Mouse (Mus musculus) neural tube, embryonic 14.5 days (tissue): Measurements from ENCODE around the gene Galnt9. TPM values are rescaled to one million over a fixed set of nuclear protein-coding genes. Genes with fewer than 3 reads are reported as not detected.
A peak's percentile ranks its signal among the peaks of the same experiment; 100 is the strongest.

Experiments
- ATAC-seq: fragments of 200-750 bp; cut with Nextera tagmentation; 2 replicates; pipeline ENCODE4 v1.8.0; 2017; ENCODE audit warnings: low read depth, mild to moderate bottlenecking, moderate TSS enrichment, moderate library complexity
- H3K27ac ChIP-seq: fragments of 300-500 bp; sonication (generic); 2 replicates; pipeline ENCODE4 v1.5.1; 2014; ENCODE audit warnings: low read depth, mild to moderate bottlenecking, control low read depth, low read length, moderate library complexity, mixed read lengths
- H3K27me3 ChIP-seq: fragments of 300-500 bp; sonication (generic); 2 replicates; pipeline ENCODE4 v1.6.1; 2014; ENCODE audit warnings: low read length; ENCODE audit not compliant: control insufficient read depth, insufficient read depth
- H3K36me3 ChIP-seq: fragments of 300-500 bp; sonication (generic); 2 replicates; pipeline ENCODE4 v1.6.1; 2014; ENCODE audit warnings: low read length, mixed read lengths; ENCODE audit not compliant: control insufficient read depth, insufficient read depth
- H3K4me1 ChIP-seq: fragments of 300-500 bp; sonication (generic); 2 replicates; pipeline ENCODE4 v1.6.1; 2014; ENCODE audit warnings: low read length; ENCODE audit not compliant: control insufficient read depth, insufficient read depth
- H3K4me2 ChIP-seq: fragments of 300-500 bp; sonication (generic); 2 replicates; pipeline ENCODE4 v1.6.1; 2014; ENCODE audit warnings: mild to moderate bottlenecking, low read depth, low read length, control low read depth
- H3K4me3 ChIP-seq: fragments of 300-500 bp; sonication (generic); 2 replicates; pipeline ENCODE4 v1.5.1; 2014; ENCODE audit warnings: low read depth, low read length, control low read depth, mixed read lengths
- H3K9ac ChIP-seq: fragments of 300-500 bp; sonication (generic); replicated peaks from 2 replicates; pipeline ENCODE4 v1.6.1; 2014; ENCODE audit warnings: low read depth, mild to moderate bottlenecking, control low read depth, low read length, mixed read lengths
- H3K9me3 ChIP-seq: fragments of 300-500 bp; sonication (generic); 2 replicates; pipeline ENCODE4 v1.6.1; 2016; ENCODE audit warnings: low read length; ENCODE audit not compliant: control insufficient read depth
- WGBS: fragments of 180-500 bp; shearing (Covaris S2); extraction: QIAGEN DNeasy Blood & Tissue Kit; methylation state at CpG from one replicate; pipeline ENCODE4 v1.1.7; 2014; 5-methylcytosine and 5-hydroxymethylcytosine counted together
- microRNA-seq: library from miRNA; unstranded; fragments of <30 nt; microRNA quantifications from one replicate; pipeline ENCODE4, GENCODE M21; 2016
- polyA plus RNA-seq: library from polyadenylated mRNA; unstranded; fragments of >200 nt; fragmentation: Nextera tagmentation; extraction: Ambion mirVana; gene quantifications from 2 replicates; pipeline ENCODE4 v1.2.1, GENCODE M21; 2014

Gene Galnt9
- polyA plus RNA-seq, 1 experiment from 2014 or later, result 26.0 TPM

- Histone ChIP-seq H3K4me1 (peaks cover 9% of the 10 kb centered on the region), H3K9ac (peak within 1 kb of the TSS; percentile 70), H3K4me3 (peak within 1 kb of the TSS; percentile 79), H3K4me2 (peak within 1 kb of the TSS; percentile 89), H3K9me3 (no peaks in the 10 kb centered on the region), H3K27me3 (no peaks in the 10 kb centered on the region), H3K36me3 (peaks cover 58% of the 10 kb centered on the region), H3K27ac (0 out of 2 replicates have a peak within 1 kb of the TSS, but pooled peaks have one; percentile 34)
- WGBS, result under 1% methylated on average over 89 of the region's 91 CpGs
- ATAC-seq, result peak; percentile 90
These were observed 108.8 kb downstream of the Galnt9 start, which contains the start of the genes Noc4l and Ddx51 for GRCm38 (mm10) chr5:110652719-110653648. Gene Noc4l (minus strand): TSS chr5:110653417. Gene Ddx51 (plus strand): TSS chr5:110653451.

GRCm38 (mm10) chr5:110653686-110654085, 109.5 kb downstream of the Galnt9 start:
- 2% methylated on average over 35 of the region's 37 CpGs for WGBS
- Histone ChIP-seq H3K36me3 (peaks cover 58% of the 10 kb centered on the region), H3K9me3 (no peaks in the 10 kb centered on the region), H3K4me3 (peak overlapping the region; percentile 79), H3K4me1 (peaks cover 9% of the 10 kb centered on the region), H3K4me2 (peak overlapping the region; percentile 89), H3K27me3 (no peaks in the 10 kb centered on the region), H3K9ac (peak overlapping the region; percentile 70), H3K27ac (no peak overlapping the region)
- peak; percentile 57 for ATAC-seq

GRCm38 (mm10) chr5:110659682-110660081, 115.5 kb downstream of the Galnt9 start:
- peaks cover under 1% of the 10 kb centered on the region; the same call in 1 of the 2 replicates for H3K4me1 ChIP-seq
- H3K4me3 ChIP-seq, result no peak overlapping the region
- no peaks in the 10 kb centered on the region for H3K27me3 ChIP-seq
- ATAC-seq, result no peak
- H3K27ac ChIP-seq, result no peak overlapping the region
- H3K9ac ChIP-seq, result no peak overlapping the region
- no peak overlapping the region for H3K4me2 ChIP-seq
- H3K36me3 ChIP-seq, result peaks cover 75% of the 10 kb centered on the region
- H3K9me3 ChIP-seq, result no peaks in the 10 kb centered on the region

- no peak overlapping the region for H3K4me2 ChIP-seq
- no peak overlapping the region for H3K4me3 ChIP-seq
- 88% methylated on average over 2 of the region's 2 CpGs for WGBS
- no peaks in the 10 kb centered on the region for H3K27me3 ChIP-seq
- H3K27ac ChIP-seq, result no peak overlapping the region
- H3K4me1 ChIP-seq, result no peaks in the 10 kb centered on the region
- no peak overlapping the region for H3K9ac ChIP-seq
- ATAC-seq, result no peak
- H3K9me3 ChIP-seq, result no peaks in the 10 kb centered on the region
- peaks cover 65% of the 10 kb centered on the region for H3K36me3 ChIP-seq
These were observed 119.9 kb downstream of the Galnt9 start for GRCm38 (mm10) chr5:110664041-110664440.

GRCm38 (mm10) chr5:110664750-110665269, 120.7 kb downstream of the Galnt9 start:
- Histone ChIP-seq H3K9me3 (no peaks in the 10 kb centered on the region), H3K27me3 (no peaks in the 10 kb centered on the region), H3K4me2 (no peak overlapping the region), H3K27ac (no peak overlapping the region), H3K4me3 (no peak overlapping the region), H3K36me3 (peaks cover 64% of the 10 kb centered on the region), H3K9ac (no peak overlapping the region), H3K4me1 (no peaks in the 10 kb centered on the region)
- 98% methylated on average over 2 of the region's 2 CpGs for WGBS
- ATAC-seq, result no peak

GRCm38 (mm10) chr5:110665486-110666121, 121.4 kb downstream of the Galnt9 start:
- peaks cover 66% of the 10 kb centered on the region for H3K36me3 ChIP-seq
- no peak for ATAC-seq
- WGBS, result 63% methylated on average over 6 of the region's 6 CpGs

More at GRCm38 (mm10) chr5:110665486-110666121, 121.4 kb downstream of the Galnt9 start:
- Histone ChIP-seq H3K9me3 (no peaks in the 10 kb centered on the region), H3K27me3 (no peaks in the 10 kb centered on the region), H3K9ac (no peak overlapping the region), H3K4me3 (no peak overlapping the region), H3K4me2 (no peak overlapping the region), H3K4me1 (no peaks in the 10 kb centered on the region), H3K27ac (no peak overlapping the region)

Small RNA genes within 50 kb of the gene (microRNA-seq; reads per million reads assigned to microRNA genes)
- gene Mir7026, result 2.3 reads per million

Other genes with a start within 250 kb of the Galnt9 start
- 9.0 and 10.0 TPM in 2 replicates for gene P2rx2, start 201.1 kb upstream of the Galnt9 start, polyA plus RNA-seq
- gene Lrcol1, start 199.6 kb upstream of the Galnt9 start, polyA plus RNA-seq, result not detected in 2 replicates
- gene Fbrsl1, start 95.9 kb upstream of the Galnt9 start, polyA plus RNA-seq, result 21.2 and 23.5 TPM in 2 replicates
- 35.1 and 38.7 TPM in 2 replicates for gene Noc4l, start 109.1 kb downstream of the Galnt9 start, polyA plus RNA-seq
- 15.0 and 16.4 TPM in 2 replicates for gene Ddx51, start 109.1 kb downstream of the Galnt9 start, polyA plus RNA-seq
- 46.2 and 50.4 TPM in 2 replicates for gene Ep400, start 226.4 kb downstream of the Galnt9 start, polyA plus RNA-seq
- gene Pus1, start 236.3 kb downstream of the Galnt9 start, polyA plus RNA-seq, result 12.1 and 13.6 TPM in 2 replicates